Mouse (Mus musculus): Measurements from ENCODE around the gene Tst.

Tst gene

DNA sequence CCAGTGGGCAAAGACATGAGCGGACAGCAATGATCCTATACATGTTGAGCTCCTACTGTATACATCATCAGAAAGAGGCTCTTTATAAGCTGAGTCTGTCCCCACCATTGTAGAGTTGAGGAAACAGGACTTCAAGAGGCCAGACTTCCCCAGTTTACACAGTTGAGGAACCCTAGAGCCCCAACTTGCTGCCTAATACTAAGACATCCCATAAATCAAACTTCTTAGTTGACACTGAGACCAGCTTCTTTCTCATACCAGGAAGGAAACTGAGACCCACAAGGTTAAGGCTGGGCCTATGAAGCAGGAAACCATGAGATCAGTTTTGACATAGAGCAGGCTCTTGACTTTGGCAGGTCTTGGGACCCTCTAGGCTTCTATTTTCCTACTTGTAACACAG is 20.1 kb downstream of the Tst start:
- no peak for DNase-seq

DNA sequence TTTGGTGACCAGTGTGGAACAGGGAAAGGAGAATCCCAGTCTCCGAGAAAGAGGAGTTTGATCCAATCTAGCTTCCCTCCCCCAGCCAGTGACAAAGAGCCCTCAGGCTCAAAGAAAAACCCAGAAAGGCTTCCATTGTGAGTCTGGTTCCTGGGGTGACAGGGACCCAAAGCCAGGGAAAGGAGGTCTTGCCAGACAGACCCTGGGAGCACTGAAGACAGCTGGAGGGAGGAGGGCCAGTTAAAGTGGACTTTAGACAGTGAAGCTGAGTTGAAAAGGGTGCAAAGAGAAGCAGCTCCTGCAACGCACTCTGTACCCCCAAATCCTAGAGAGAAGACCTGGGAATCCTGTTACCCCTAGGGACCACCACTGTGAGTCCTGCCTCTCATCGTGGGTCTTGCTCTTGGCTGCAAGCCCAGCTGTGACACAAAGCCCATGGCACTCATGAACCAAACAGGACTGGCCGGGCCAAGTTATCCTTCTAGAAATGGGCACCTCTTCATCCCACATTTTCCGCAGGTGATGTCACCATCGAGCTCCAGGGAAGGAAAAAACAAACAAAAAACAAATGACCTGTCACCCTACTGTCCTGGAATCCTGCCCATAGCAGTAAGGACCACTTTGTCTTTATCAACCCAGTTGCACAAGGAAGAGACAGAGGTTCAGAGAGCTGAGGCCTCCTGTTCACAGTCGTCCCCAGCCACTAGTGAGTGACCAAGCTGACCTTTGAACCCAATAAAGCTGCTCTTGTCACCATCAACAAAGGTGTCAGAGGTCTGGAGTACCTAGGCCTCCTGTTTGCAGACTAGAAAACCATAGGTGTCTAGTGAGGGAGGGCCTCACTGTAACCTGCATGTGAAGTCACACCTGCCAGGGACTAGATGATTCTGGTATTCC is 21.2 kb downstream of the Tst start:
- no peak for DNase-seq

DNA sequence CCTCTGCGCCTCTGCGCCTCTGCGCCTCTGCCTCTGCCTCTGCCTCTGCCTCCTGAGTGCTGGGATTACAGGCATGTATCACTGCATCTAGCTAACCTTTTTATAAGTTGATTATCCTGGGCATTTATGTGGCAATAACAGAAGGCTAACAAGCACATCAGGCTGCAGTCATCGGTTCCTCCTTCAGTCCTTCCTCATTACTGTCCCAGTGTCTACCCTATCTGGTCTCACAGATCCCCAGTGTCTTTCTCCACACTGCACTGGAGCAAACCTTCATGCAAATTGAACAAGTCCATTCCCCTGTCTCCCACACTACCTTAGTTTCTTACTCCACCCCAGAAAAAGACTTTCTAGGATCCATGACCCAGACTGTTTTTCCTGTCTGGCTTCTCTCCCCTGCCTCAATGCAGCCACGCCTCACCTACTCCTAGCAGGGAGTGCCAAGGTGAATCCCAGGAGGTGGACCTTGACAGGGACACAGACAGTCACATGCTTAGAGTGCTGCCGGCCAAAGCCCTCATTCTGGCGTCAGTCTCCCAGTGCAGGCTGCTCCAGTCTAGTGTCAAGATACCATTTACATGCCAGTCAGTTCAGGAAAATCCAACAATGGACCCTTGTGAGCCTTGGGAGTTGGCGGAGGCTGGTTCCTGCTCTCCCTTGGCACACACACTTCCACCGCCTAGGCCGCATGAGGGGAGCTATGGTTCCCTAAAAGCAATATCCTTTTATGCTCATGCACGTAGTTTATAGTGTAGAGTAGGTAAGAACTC is 22.1 kb downstream of the Tst start:
- peak; percentile 78 to 80 for DNase-seq

DNA sequence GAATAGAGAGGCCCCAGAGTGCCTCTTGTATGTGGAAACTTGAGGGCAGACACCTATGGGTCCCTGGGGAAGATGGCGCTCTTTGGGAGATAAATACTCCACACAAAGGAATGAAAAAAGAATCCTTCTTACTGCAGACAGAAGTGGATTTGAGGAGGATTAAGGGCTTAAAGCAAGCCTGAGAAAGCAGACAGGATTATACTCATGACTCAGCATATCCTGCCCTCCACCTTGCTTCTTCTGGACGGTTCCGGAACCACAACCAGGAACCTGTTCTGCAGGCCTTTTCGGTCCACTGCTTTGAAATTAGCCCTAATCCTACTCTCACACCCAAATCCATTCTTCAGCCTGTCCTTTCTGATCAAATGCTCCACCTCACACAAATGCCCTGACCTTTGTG is 23.6 kb downstream of the Tst start:
- no peak for DNase-seq

DNA sequence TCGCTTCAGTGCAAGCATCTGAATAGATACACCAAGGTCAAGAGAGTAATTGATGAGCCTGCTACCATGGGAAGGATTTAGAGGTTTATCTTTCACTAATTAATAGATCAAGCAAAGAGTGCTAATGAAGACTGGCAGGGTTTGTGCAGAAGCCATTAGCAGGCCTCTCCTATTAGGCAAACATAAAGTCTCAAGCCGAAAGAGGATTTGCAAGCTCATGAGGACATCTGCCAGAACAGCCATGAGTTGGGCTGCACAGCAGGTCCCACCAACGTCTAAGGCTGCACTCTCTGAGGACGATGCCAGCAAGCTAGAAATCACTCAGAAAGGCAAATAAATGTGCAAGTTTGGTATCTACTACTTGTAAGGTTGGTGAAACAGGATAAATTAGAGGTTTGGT is 25.0 kb downstream of the Tst start:
- DNase-seq = no peak

DNA sequence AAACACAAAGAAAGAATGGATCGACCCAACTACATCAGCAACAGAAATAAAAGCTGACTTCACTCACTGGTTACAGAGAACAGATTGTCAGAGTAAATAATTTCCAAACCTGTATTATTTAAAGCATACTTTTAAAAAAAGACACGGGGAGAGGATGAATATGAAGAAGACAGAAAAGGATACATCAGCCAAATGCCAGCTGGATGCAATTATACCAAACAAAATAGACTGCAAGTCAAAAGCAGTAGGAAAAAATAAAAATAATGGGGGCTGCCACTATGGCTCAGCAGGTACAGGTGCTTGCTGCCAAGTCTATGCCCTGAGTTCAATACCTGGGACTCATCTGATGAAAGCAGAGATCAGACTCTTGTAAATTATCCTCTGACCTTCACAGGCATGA is 25.5 kb downstream of the Tst start:
- DNase-seq = no peak

DNA sequence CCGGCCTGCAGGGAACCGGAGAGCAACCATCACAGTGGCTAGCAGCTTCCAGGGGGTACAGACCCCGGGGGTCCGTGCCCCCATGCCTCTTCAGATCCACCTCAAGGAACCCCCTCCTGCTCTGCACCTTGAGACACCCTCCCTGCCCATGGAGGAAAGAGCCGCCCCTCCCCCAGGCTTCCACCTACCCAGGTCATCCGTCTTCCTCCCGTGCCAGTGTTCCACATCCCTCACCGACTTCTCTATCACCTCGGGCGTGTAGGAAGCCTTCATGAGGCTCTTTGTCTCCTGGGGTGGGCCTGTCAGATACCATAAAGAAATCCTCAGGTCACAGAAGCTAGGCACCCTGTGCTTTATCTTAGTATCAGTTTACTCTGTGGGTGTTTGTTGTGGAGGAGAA is 27.2 kb downstream of the Tst start:
- DNase-seq = no peak

DNA sequence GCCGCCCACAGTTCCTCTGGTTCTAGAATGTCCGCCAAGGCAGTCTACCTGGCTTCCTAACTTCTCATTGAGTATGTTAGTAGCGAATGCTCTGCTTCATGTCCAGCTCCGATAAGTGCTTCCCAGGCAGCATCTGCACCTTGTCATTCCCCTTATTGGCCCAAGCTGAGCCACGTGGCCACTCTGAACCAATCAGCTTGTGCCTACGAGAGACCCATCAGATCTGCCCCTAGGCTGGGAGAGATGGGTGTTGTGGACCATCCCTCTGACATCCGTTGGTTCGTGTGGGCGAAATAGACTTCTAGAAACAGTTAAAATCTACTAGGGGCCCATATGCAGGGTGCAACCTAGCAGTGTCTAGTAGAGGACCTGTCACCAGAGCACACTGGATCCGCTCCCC is 27.8 kb downstream of the Tst start:
- DNase-seq = no peak

DNA sequence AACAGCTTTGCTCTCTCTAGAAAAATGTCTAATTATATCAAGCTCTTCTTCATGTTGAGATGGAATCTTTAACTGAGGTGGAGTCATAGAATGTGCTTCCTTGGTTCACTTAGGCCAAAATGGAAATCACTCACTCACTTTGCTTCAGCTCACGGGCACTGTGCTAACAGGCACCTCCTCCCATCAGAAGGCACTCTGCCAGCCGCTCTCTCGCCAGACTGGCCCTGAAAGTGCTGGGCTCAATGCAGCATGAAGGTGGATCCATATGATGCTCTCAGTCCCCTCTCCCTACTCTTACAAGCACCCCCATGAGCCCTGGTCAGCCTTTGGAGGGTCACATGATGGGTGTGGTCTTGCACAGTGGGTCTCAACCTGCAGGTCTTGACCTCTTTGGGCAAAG is 31.5 kb downstream of the Tst start:
- DNase-seq = no peak

DNA sequence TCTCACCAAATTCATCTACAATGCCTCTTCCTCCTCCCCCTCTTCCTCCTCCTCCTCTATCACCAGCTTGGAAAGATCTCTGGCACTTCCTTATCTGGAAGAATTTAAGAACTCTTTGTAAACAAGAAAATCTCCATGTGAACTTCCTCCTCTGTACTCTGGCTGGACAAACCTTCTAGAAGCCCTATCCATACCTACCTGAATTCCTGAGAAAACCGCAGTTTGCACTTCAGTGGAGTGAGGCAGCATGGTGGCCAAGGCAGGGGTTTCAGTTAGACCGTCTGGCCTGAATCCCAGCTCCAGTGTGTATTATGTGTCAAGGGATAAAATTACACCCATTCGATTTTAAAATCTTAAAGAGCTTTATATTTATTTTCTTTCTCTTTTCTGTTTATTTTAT is 32.9 kb downstream of the Tst start:
- no peak for DNase-seq

DNA sequence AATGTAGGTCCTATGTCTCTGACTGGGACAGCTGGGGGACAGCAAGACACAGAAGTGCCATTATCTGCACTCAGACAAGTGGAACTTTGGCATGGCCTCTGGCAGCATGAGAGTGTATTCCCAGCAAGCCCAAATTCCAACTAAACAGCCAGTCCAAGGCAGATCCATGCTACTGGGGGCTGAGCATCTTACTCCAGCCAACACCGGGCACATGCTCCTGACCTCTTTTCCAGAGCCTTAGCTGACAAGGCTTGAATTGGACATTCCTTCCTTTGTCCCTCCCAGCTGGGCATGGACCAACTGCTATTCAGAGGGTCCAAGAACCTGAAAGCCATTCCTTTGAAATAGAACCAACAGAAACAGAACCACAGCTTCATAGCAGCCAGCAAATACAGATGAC is 36.1 kb downstream of the Tst start:
- DNase-seq = no peak

DNA sequence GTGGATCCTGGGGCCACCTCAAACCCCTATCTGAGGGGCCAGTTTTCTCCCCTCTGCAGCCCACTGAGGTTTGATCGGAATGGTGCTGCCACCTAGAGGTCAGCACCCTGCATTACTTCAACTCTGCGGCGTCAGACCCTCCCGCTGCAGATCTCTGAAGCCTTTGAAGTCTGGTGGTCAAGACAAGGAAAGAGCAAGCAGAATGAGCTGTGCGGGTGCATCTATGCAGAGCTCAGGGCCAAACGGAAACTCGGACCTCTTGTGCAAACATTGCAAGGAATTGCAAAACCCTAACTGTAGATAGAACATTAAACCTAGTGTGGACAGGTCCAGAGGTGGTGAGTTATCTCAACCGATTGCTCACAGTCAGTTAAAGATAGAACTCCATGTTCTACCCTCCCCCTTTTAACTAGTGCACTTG is 36.8 kb downstream of the Tst start:
- DNase-seq = peak in 1 of 2 experiments; percentile 25

DNA sequence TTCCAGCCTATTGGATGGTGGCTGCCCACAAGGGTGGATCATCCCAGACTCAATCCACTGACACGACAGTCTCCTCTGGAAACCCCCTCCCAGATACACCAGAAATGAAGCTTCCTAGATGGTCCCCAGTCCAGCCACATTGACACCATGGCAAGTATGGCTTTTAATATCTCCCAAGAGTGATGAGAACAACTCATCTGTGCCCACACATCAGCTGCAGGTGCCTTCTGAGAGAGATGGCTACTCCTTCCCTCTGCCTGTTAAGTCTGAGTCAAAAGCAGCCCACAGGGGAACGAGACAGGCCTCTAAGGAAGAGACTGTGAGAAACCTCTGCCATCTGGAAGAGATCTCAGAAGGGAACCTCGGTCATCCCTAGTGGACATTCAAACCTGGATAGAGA is 37.9 kb downstream of the Tst start:
- no peak for DNase-seq

DNA sequence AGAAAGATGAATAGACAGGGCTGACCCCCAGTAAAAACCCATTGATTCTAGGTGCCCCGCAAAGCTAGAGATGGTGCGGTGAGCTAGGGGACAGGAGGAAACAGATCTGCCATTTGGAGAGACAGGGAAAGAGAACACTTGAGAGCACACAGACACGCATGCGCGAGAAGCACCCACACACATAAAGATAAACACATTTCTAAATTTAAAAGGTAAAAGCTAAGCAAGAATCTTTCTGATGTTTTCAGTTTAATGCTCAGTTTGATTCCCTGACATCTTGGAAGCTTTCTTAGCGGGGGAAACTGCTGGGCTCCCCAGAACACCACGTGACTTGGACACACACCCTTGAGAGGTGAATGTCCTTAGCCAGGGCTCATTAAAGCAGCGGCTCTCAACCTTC is 38.8 kb downstream of the Tst start:
- DNase-seq = no peak

DNA sequence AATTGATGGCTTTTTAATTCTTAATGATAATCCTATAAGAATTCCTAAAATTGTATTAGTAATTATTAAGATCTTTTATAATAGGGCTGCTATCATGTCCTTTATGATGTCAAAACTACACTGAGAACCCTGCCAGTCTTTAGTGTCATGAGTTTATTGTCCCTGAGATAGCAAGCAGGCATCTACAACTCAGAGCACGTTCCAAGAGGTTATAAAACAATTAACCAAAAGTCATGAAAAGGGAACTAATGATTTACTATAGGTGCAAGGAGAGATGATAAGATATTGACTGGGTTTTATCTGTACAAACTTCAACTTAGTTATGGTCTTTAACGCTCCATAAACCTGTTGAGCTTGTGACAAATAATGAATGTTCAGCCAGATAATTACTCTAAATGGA is 39.8 kb downstream of the Tst start:
- DNase-seq = no peak

DNA sequence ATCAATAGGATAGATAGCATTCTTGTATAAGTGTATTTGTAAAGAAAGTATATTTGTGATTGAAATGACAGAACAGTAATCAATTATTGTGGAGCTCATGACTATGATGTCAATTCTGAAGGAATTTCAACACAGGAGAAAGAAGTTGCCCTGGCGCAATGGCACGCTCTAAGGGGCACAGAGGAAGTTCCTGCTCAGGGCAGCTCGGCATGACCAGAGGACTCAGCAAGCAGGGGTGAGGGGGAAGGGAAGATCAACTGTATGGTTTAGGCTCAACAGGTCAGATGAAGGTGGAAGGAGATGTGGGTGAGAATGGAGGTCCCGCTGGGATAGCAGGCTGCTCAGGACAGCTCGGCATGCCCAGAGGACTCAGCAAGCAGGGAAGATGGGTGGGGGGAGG is 50.2 kb downstream of the Tst start:
- DNase-seq = no peak

DNA sequence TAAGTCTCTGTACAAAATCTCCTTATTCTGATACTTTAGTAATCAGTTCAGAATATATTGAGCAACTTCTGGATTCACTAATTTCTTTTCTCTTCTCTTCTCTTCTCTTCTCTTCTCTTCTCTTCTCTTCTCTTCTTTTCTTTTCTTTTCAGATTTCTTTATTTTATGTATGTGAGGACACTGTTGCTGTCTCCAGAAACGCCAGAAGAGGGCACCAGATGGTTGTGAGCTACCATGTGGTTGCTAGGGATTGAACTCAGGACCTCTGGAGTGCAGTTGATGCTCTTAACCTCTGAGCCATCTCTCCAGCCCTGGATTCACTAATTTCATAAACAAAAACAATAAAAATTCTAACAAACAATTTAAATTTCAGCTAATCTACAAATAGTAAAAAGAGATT is 50.7 kb downstream of the Tst start:
- DNase-seq = peak; percentile 37 to 65

DNA sequence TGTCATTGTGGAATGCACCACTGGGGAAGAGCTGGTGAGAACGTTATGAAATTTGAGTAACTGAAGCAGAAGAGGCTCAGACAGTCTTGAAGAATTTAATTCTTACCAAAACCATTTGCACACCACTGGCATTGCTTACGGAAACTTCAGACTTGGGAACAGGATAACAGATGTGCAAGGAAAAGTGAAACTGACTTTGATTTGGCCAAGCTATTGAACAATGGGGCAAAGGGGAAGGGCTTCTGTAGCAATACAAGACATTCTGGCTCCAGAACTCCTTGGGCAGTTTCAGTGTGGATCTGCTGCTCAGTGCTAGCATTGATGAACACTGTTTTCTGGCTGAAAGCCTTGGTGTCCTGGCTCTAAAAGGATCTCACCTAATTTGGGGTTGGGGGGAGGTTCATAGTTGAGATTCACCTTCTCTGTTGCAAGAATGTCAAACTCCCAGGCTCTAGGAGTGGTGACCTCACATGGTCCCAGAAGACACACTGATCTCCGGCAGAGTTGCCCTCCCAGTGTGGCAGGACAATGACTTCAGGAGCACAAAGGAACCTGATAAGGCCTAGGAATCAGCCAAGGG is 54.0 kb downstream of the Tst start:
- DNase-seq = no peak
